Mouse (Mus musculus) erythroblast, embryonic 14.5 days (primary cell): Measurements from ENCODE around the gene Hip1r.

ENCODE experiments used
- GATA1 ChIP-seq: IDR thresholded peaks from 2 replicates; pipeline ENCODE4 v1.6.1; 2012; ENCODE audit warnings: low read length, inconsistent platforms, mixed read lengths
- TAL1 ChIP-seq: IDR thresholded peaks from 3 replicates; pipeline ENCODE4 v1.6.1; 2012; ENCODE audit warnings: low read length, inconsistent platforms, mixed read lengths

DNA sequence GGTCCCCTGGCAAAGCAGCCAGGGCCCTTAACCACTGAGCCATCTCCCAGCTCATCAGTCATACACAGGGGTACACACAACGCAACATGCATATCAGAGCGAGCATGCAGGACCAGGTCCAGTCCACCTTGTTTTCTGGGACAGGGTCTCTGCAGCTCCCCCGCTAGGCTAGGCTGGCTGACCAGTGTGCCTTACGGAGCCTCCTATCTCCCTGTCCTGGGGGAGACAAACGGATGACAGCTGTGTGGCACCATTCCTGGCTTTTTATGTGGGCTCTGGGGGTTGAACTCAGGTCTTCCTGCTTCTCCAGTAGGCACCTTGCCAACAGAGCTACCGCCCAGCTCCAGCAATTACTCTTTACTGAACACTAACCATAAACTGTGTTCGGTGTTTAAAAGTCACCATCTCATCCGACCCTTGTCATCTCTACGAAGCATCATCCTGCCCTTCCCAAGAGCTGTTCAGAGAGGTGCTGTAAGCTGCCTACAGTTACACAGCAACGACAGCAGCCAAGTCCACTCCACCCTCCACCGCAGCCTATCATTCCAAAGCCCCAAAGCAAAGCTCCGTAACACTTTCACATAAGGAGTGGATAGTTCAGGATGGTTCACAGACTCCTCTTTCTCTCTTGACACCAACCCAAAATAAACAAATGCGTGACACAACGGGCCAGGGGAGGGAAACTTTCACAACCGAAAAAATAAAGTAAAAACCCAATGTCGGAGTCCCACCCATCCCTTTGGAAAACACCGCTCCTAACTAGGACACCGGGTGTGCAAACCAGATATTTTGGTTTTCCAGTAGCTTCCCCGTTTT lies 56.0 kb downstream of the Hip1r start:
- no peak for TF ChIP-seq GATA1
- no peak for TF ChIP-seq TAL1
